Mouse (Mus musculus): Measurements from ENCODE around the gene Tanc1.

DNA sequence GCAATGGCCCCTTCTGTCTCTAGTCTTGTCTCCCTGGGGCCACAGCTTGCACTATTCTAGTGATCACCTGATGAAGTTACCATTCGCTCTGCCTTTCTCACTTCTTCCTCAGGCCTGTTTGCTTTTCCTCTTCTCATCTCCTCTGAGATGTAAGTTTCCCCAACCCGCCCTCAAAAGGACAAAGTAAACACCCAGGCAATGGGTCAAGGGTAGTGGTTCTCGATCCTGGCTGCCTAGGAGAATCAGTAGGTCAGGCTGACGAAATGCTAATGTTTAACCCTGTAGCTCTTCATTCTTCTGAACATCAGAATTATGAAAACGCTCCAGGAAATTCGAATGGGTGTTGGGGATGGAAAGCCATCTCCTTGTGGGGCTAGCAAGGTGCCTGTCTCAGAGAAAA, 61.5 kb downstream of the Tanc1 start:
- no peak for TF ChIP-seq CTCF (IDR thresholded peaks at IDR 0.05; ENCODE audit: insufficient read depth, low read depth, low read length)
- TF ChIP-seq POLR2A (IDR thresholded peaks at IDR 0.05; ENCODE audit: insufficient read depth, low read depth, low read length), result no peak
